Mouse (Mus musculus) bone marrow macrophage, adult 2 months (primary cell): ENCODE measurements around the gene Gan.

Experiments
- CTCF ChIP-seq: IDR thresholded peaks from 2 replicates; pipeline ENCODE4 v1.5.1; 2012; ENCODE audit warnings: low read depth, mild to moderate bottlenecking, low read length, moderate library complexity
- POLR2A ChIP-seq: IDR thresholded peaks from 2 replicates; pipeline ENCODE4 v1.6.1; 2012; ENCODE audit warnings: mild to moderate bottlenecking, low read depth, low read length, borderline replicate concordance

DNA sequence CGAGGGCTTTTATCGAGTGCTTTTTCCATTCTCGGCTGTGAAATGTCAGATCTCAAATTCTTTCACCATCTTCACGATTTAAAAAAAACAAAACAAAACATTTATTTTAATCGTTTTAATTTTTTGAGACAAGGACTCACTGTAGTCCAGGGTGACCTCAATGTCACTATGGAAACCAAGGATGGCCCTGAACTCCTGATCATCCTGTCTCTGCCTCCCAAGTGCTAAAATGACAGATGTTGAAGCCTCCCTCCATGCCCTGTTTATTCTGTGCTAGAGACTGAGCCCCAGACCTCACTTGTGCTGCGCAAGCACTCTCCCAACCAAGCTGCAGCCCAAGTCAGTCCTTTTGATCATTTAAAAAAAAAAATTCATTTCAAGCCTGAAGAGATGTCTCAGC lies 84.4 kb downstream of the Gan start:
- TF ChIP-seq POLR2A (no peak), CTCF (no peak)
